Mouse (Mus musculus) kidney, embryonic 15.5 days (tissue): Measurements from ENCODE around the gene Fcrl6. TPM values are rescaled to one million over a fixed set of nuclear protein-coding genes. Genes with fewer than 3 reads are reported as not detected.

Experiments
- ATAC-seq: fragments of 200-750 bp; cut with Nextera tagmentation; replicated peaks from 2 replicates; pipeline ENCODE4 v1.8.0; 2017; ENCODE audit warnings: moderate TSS enrichment; ENCODE audit not compliant: low FRiP score
- H3K27ac ChIP-seq: fragments of 300-500 bp; sonication (generic); 2 replicates; pipeline ENCODE4 v1.5.1; 2015; ENCODE audit warnings: mild to moderate bottlenecking, inconsistent platforms
- H3K27me3 ChIP-seq: fragments of 300-500 bp; sonication (generic); 2 replicates; pipeline ENCODE4 v1.6.1; 2015; ENCODE audit warnings: inconsistent platforms
- H3K36me3 ChIP-seq: fragments of 300-500 bp; sonication (generic); 2 replicates; pipeline ENCODE4 v1.6.1; 2015; ENCODE audit warnings: inconsistent platforms
- H3K4me1 ChIP-seq: fragments of 300-500 bp; sonication (generic); 2 replicates; pipeline ENCODE4 v1.6.1; 2015; ENCODE audit warnings: inconsistent platforms
- H3K4me2 ChIP-seq: fragments of 300-500 bp; sonication (generic); 2 replicates; pipeline ENCODE4 v1.6.1; 2015; ENCODE audit warnings: moderate library complexity, mild to moderate bottlenecking, inconsistent platforms
- H3K4me3 ChIP-seq: fragments of 300-500 bp; sonication (generic); replicated peaks from 2 replicates; pipeline ENCODE4 v1.5.1; 2015; ENCODE audit warnings: mild to moderate bottlenecking, inconsistent platforms
- H3K9ac ChIP-seq: fragments of 300-500 bp; sonication (generic); 2 replicates; pipeline ENCODE4 v1.6.1; 2015; ENCODE audit warnings: mild to moderate bottlenecking, inconsistent platforms
- H3K9me3 ChIP-seq: fragments of 300-500 bp; sonication (generic); replicated peaks from 2 replicates; pipeline ENCODE4 v1.6.1; 2016; ENCODE audit warnings: inconsistent platforms
- WGBS: fragments of 180-500 bp; shearing (Covaris S2); methylation state at CpG from one replicate; pipeline ENCODE4 v1.1.7; 2015; ENCODE audit warnings: mixed read lengths; 5-methylcytosine and 5-hydroxymethylcytosine counted together
- polyA plus RNA-seq: library from polyadenylated mRNA; unstranded; fragments of >200 nt; fragmentation: Nextera tagmentation; extraction: Ambion mirVana; gene quantifications from 2 replicates; pipeline ENCODE4 v1.2.1, GENCODE M21; 2015

Fcrl6 gene
- polyA plus RNA-seq, 1 experiment from 2014 or later = not detected

GRCm38 (mm10) chr1:172631721-172632120 lies 29.4 kb upstream of the Fcrl6 start:
- H3K4me2 ChIP-seq = 0 out of 2 replicates have a peak overlapping the region, but pooled peaks have one; percentile 83
- no peak overlapping the region for H3K4me3 ChIP-seq
- WGBS = 78% methylated on average over 5 of the region's 5 CpGs
- no peak overlapping the region for H3K9ac ChIP-seq
- H3K36me3 ChIP-seq = no peaks in the 10 kb centered on the region
- H3K27me3 ChIP-seq = no peaks in the 10 kb centered on the region
- H3K4me1 ChIP-seq = peaks cover 19% of the 10 kb centered on the region
- H3K27ac ChIP-seq = no peak overlapping the region
- ATAC-seq = no peak
- H3K9me3 ChIP-seq = no peaks in the 10 kb centered on the region

GRCm38 (mm10) chr1:172629831-172630230 lies 27.5 kb upstream of the Fcrl6 start:
- WGBS = 65% methylated on average over 7 of the region's 7 CpGs
- H3K4me1 ChIP-seq = peaks cover 15% of the 10 kb centered on the region
- H3K4me2 ChIP-seq = no peak overlapping the region
- H3K4me3 ChIP-seq = no peak overlapping the region
- no peak overlapping the region for H3K27ac ChIP-seq
- H3K9me3 ChIP-seq = no peaks in the 10 kb centered on the region
- no peak overlapping the region for H3K9ac ChIP-seq
- H3K27me3 ChIP-seq = no peaks in the 10 kb centered on the region
- no peak for ATAC-seq
- H3K36me3 ChIP-seq = no peaks in the 10 kb centered on the region

- ATAC-seq = no peak
- Histone ChIP-seq H3K27ac (no peak overlapping the region), H3K4me2 (no peak overlapping the region), H3K4me1 (0 out of 2 replicates have a peak, but pooled peaks cover 2% of the 10 kb centered on the region), H3K4me3 (no peak overlapping the region), H3K36me3 (no peaks in the 10 kb centered on the region), H3K9ac (no peak overlapping the region), H3K27me3 (no peaks in the 10 kb centered on the region), H3K9me3 (no peaks in the 10 kb centered on the region)
- 95% methylated on average over 3 of the region's 3 CpGs for WGBS
These were observed 24.0 kb upstream of the Fcrl6 start for GRCm38 (mm10) chr1:172626306-172626705.

- Histone ChIP-seq H3K36me3 (no peaks in the 10 kb centered on the region), H3K4me1 (no peaks in the 10 kb centered on the region), H3K27me3 (no peaks in the 10 kb centered on the region), H3K27ac (no peak overlapping the region), H3K4me2 (no peak overlapping the region), H3K4me3 (no peak overlapping the region), H3K9ac (no peak overlapping the region), H3K9me3 (no peaks in the 10 kb centered on the region)
- WGBS = 72% methylated on average over 3 of the region's 3 CpGs
- no peak for ATAC-seq
These were observed 21.7 kb upstream of the Fcrl6 start for GRCm38 (mm10) chr1:172624081-172624480.

GRCm38 (mm10) chr1:172623599-172623998 lies 21.2 kb upstream of the Fcrl6 start:
- Histone ChIP-seq H3K9ac (no peak overlapping the region), H3K4me1 (no peaks in the 10 kb centered on the region), H3K4me3 (no peak overlapping the region), H3K27me3 (no peaks in the 10 kb centered on the region), H3K9me3 (no peaks in the 10 kb centered on the region), H3K36me3 (no peaks in the 10 kb centered on the region), H3K4me2 (no peak overlapping the region), H3K27ac (no peak overlapping the region)
- 66% methylated on average over 5 of the region's 5 CpGs for WGBS
- ATAC-seq = no peak

GRCm38 (mm10) chr1:172619235-172619634 lies 16.9 kb upstream of the Fcrl6 start:
- H3K4me1 ChIP-seq = peaks cover 27% of the 10 kb centered on the region
- H3K4me3 ChIP-seq = no peak overlapping the region
- no peak overlapping the region for H3K4me2 ChIP-seq
- ATAC-seq = no peak
- 0 out of 2 replicates have a peak, but pooled peaks cover 4% of the 10 kb centered on the region for H3K27me3 ChIP-seq
- 10% methylated on average over 7 of the region's 7 CpGs for WGBS
- H3K36me3 ChIP-seq = no peaks in the 10 kb centered on the region
- no peak overlapping the region for H3K9ac ChIP-seq
- H3K27ac ChIP-seq = no peak overlapping the region
- H3K9me3 ChIP-seq = no peaks in the 10 kb centered on the region

- Histone ChIP-seq H3K4me2 (no peak overlapping the region), H3K27me3 (0 out of 2 replicates have a peak, but pooled peaks cover 4% of the 10 kb centered on the region), H3K9me3 (no peaks in the 10 kb centered on the region), H3K36me3 (no peaks in the 10 kb centered on the region), H3K4me1 (peaks cover 28% of the 10 kb centered on the region), H3K4me3 (no peak overlapping the region), H3K27ac (no peak overlapping the region), H3K9ac (no peak overlapping the region)
- ATAC-seq = no peak
- 44% methylated on average over 4 of the region's 4 CpGs for WGBS
These were observed 15.8 kb upstream of the Fcrl6 start for GRCm38 (mm10) chr1:172618141-172618540.

- no peaks in the 10 kb centered on the region for H3K36me3 ChIP-seq
- peaks cover 28% of the 10 kb centered on the region for H3K4me1 ChIP-seq
- H3K4me3 ChIP-seq = peak overlapping the region; percentile 32
- no peak overlapping the region for H3K9ac ChIP-seq
- H3K9me3 ChIP-seq = no peaks in the 10 kb centered on the region
- H3K4me2 ChIP-seq = peak overlapping the region; percentile 69
- peak; percentile 59 for ATAC-seq
- 0 out of 2 replicates have a peak, but pooled peaks cover 4% of the 10 kb centered on the region for H3K27me3 ChIP-seq
- H3K27ac ChIP-seq = no peak overlapping the region
- 12% methylated on average over 14 of the region's 14 CpGs for WGBS
These were observed 15.2 kb upstream of the Fcrl6 start for GRCm38 (mm10) chr1:172617365-172618076.

- Histone ChIP-seq H3K4me3 (peak overlapping the region; percentile 32), H3K4me1 (peaks cover 28% of the 10 kb centered on the region), H3K9ac (no peak overlapping the region), H3K27ac (no peak overlapping the region), H3K4me2 (peak overlapping the region; percentile 69), H3K9me3 (no peaks in the 10 kb centered on the region), H3K27me3 (0 out of 2 replicates have a peak, but pooled peaks cover 4% of the 10 kb centered on the region), H3K36me3 (no peaks in the 10 kb centered on the region)
- 9% methylated on average over 22 of the region's 22 CpGs for WGBS
- ATAC-seq = peak; percentile 62
These were observed 14.4 kb upstream of the Fcrl6 start for GRCm38 (mm10) chr1:172616537-172617300.

GRCm38 (mm10) chr1:172615412-172615811 lies 13.1 kb upstream of the Fcrl6 start:
- H3K27me3 ChIP-seq = 0 out of 2 replicates have a peak, but pooled peaks cover 4% of the 10 kb centered on the region
- no peak overlapping the region for H3K4me3 ChIP-seq
- peaks cover 28% of the 10 kb centered on the region for H3K4me1 ChIP-seq
- H3K27ac ChIP-seq = no peak overlapping the region
- H3K4me2 ChIP-seq = no peak overlapping the region
- ATAC-seq = no peak
- WGBS = 65% methylated on average over 4 of the region's 4 CpGs
- H3K9me3 ChIP-seq = no peaks in the 10 kb centered on the region
- no peak overlapping the region for H3K9ac ChIP-seq
- no peaks in the 10 kb centered on the region for H3K36me3 ChIP-seq

- Histone ChIP-seq H3K36me3 (no peaks in the 10 kb centered on the region), H3K4me2 (peak overlapping the region; percentile 31; the same call in 1 of the 2 replicates), H3K9me3 (no peaks in the 10 kb centered on the region), H3K27ac (peak overlapping the region; percentile 18; the same call in 1 of the 2 replicates), H3K4me1 (peaks cover 28% of the 10 kb centered on the region), H3K4me3 (no peak overlapping the region), H3K27me3 (0 out of 2 replicates have a peak, but pooled peaks cover 4% of the 10 kb centered on the region), H3K9ac (no peak overlapping the region)
- WGBS = 55% methylated on average over 10 of the region's 10 CpGs
- ATAC-seq = peak; percentile 48
These were observed 12.3 kb upstream of the Fcrl6 start for GRCm38 (mm10) chr1:172614654-172615053.

- H3K4me2 ChIP-seq = no peak overlapping the region
- 48% methylated on average over 1 of the region's 1 CpGs for WGBS
- H3K4me3 ChIP-seq = no peak overlapping the region
- H3K9ac ChIP-seq = no peak overlapping the region
- ATAC-seq = no peak
- peaks cover 27% of the 10 kb centered on the region for H3K4me1 ChIP-seq
- no peaks in the 10 kb centered on the region for H3K36me3 ChIP-seq
- no peaks in the 10 kb centered on the region for H3K9me3 ChIP-seq
- 0 out of 2 replicates have a peak, but pooled peaks cover 4% of the 10 kb centered on the region for H3K27me3 ChIP-seq
- H3K27ac ChIP-seq = no peak overlapping the region
These were observed 10.4 kb upstream of the Fcrl6 start for GRCm38 (mm10) chr1:172612745-172613144.
